Mouse (Mus musculus): ENCODE results near the gene Podxl2.

The Podxl2 gene

GRCm38 (mm10) chr6:88843781-88844725, 30.8 kb downstream of the Podxl2 start:
- no peak for DNase-seq (ENCODE audit: low spot score)

- no peak for DNase-seq (ENCODE audit: low spot score)
These were observed 31.6 kb downstream of the Podxl2 start for GRCm38 (mm10) chr6:88843241-88843640.

GRCm38 (mm10) chr6:88842731-88843151, 32.1 kb downstream of the Podxl2 start:
- no peak for DNase-seq (ENCODE audit: low spot score)

GRCm38 (mm10) chr6:88841781-88842689, 32.8 kb downstream of the Podxl2 start, which contains the start of gene Abtb1:
Abtb1 (minus strand) TSS chr6:88841984.
- DNase-seq (ENCODE audit: low spot score), result peak; percentile 100

- no peak for DNase-seq (ENCODE audit: low spot score)
These were observed 33.4 kb downstream of the Podxl2 start for GRCm38 (mm10) chr6:88841514-88841780.

- DNase-seq (ENCODE audit: low spot score), result no peak
These were observed 33.9 kb downstream of the Podxl2 start for GRCm38 (mm10) chr6:88840791-88841513.

GRCm38 (mm10) chr6:88840211-88840610, 34.6 kb downstream of the Podxl2 start:
- DNase-seq (ENCODE audit: low spot score), result no peak

GRCm38 (mm10) chr6:88839135-88839970, 35.5 kb downstream of the Podxl2 start:
- DNase-seq (ENCODE audit: low spot score), result no peak

GRCm38 (mm10) chr6:88838613-88839012, 36.2 kb downstream of the Podxl2 start:
- no peak for DNase-seq (ENCODE audit: low spot score)

GRCm38 (mm10) chr6:88837999-88838398, 36.8 kb downstream of the Podxl2 start:
- DNase-seq (ENCODE audit: low spot score), result no peak

- DNase-seq (ENCODE audit: low spot score), result no peak
These were observed 38.5 kb downstream of the Podxl2 start for GRCm38 (mm10) chr6:88836178-88836819.

- DNase-seq (ENCODE audit: low spot score), result no peak
These were observed 39.8 kb downstream of the Podxl2 start for GRCm38 (mm10) chr6:88835047-88835446.

GRCm38 (mm10) chr6:88833340-88834140, 41.3 kb downstream of the Podxl2 start:
- DNase-seq (ENCODE audit: low spot score), result no peak

GRCm38 (mm10) chr6:88832663-88833062, 42.2 kb downstream of the Podxl2 start:
- no peak for DNase-seq (ENCODE audit: low spot score)

GRCm38 (mm10) chr6:88831456-88831855, 43.4 kb downstream of the Podxl2 start:
- DNase-seq (ENCODE audit: low spot score), result peak; percentile 39

- no peak for DNase-seq (ENCODE audit: low spot score)
These were observed 44.6 kb downstream of the Podxl2 start for GRCm38 (mm10) chr6:88830112-88830702.

GRCm38 (mm10) chr6:88829579-88829978, 45.3 kb downstream of the Podxl2 start:
- DNase-seq (ENCODE audit: low spot score), result no peak

GRCm38 (mm10) chr6:88828206-88829009, 46.4 kb downstream of the Podxl2 start:
- DNase-seq (ENCODE audit: low spot score), result no peak

Measured in yolk sac, embryonic 10.5 days (tissue).